Mouse (Mus musculus) natural killer cell, adult 2 months (primary cell): ENCODE measurements around the gene Rbm47.

Experiments used
- DNase-seq, 2 experiments: peaks; one replicate each; pipeline ENCODE4 v3.0.0; 2022; ENCODE audit warnings: low spot score in 2 of 2

The Rbm47 gene

DNA sequence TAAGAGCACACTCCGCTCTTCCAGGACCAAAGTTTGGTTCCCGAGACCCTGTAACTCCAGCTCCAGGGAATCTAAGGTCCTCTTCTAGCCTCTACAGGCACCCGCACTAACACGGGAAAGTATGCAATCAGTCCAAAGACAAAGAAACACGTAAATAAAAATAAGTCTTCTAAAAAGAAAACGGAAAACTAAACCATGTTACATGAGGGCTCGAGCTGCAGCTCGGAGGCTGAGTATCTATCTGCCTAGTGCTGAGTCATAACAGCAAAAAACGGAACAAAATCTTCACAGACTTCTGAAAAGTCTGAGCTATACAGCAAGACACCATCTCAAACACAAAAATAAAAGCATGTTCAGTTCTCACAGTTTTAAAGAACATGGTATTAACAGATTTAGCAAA is 86.0 kb downstream of the Rbm47 start:
- no peak for DNase-seq

DNA sequence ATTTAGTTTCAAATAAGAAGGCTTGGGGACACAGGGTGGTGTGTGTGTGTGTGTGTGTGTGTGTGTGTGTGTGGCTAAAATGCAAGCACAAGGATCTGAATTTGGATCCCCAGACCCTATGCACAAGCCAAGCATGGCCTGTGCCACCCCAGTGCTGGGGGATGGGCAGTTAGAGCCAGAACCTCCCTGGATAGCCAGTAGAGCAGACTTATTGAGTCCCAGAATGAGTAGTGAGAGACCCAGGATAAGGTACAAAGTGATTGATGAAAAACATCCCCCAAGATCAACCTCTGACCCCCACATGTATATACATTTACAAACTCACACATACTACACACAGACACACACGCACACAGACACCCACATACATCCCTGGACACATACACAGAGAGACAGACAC is 86.6 kb downstream of the Rbm47 start:
- DNase-seq: no peak

DNA sequence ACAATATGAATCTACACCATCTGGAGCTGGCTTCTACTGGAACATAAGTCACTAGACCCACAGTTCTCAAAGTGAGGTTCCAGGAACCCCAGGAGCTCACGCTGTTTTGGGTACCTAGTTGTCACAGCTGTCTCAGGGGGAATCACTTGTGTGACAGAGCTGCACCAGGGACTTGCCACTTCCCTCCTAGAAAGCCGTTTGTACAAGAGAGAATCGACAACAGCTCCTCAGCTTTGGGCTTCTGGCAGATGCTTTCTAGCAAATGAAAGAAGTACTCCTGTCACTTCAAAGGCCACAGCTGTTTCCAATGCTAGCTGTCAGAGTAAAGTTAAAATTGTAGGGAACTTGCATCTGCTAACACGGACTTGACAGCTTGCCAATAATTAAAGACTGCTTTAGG is 87.4 kb downstream of the Rbm47 start:
- DNase-seq: no peak

DNA sequence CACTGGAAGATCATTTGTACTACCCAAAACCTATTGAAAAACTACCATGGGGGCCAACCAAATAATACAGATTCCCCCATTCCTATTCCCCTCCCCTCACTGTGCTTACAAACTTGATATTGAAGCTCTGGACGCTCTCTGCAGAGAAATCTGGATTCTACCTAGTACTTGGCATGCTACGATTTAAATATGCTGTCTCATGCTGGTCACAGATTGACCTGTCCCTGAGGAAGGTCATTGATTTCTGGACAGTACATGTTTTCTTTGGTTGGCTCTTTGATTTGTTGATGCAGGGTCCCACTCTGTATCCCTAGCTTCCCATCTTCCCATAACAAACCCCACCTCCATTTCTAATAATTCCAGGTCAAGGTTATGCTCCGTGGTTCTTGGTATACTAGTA is 88.4 kb downstream of the Rbm47 start:
- DNase-seq: no peak

DNA sequence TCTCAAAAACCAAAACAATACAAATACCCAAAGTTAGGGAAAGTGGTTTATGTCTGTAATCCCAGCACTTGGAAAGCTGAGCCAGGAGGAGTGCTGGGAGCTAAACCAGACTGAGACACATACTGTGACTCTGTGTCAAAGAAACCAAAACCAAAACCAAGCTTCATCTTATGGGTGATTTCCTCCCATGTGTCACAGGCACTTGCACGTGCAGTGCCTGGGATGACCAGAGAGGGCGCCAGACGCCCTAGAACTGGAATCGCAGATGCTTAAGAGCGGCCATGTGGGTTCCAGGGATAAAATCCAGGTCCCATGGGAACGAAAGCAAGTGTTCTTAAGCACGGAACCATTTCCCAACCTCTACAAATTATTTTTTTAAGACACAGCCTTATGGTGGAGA is 89.6 kb downstream of the Rbm47 start:
- DNase-seq: peak; percentile 41 to 56

DNA sequence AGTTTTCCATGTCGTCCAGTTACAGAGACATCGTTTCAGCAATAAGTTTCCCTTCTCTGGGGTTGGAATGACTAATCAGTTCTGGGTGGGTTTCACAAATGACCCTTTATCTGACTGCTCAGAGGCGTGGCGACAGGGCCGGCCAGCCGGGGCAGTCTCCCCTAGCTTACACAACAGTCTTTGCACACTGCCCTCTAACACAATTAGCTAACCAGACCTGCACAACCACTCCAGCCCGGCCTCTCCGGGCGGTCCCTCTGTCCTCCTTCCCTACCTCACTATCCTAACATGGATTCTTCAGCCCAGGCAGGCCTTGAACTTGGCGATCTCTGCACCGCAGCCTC is 90.7 kb downstream of the Rbm47 start:
- DNase-seq: no peak

DNA sequence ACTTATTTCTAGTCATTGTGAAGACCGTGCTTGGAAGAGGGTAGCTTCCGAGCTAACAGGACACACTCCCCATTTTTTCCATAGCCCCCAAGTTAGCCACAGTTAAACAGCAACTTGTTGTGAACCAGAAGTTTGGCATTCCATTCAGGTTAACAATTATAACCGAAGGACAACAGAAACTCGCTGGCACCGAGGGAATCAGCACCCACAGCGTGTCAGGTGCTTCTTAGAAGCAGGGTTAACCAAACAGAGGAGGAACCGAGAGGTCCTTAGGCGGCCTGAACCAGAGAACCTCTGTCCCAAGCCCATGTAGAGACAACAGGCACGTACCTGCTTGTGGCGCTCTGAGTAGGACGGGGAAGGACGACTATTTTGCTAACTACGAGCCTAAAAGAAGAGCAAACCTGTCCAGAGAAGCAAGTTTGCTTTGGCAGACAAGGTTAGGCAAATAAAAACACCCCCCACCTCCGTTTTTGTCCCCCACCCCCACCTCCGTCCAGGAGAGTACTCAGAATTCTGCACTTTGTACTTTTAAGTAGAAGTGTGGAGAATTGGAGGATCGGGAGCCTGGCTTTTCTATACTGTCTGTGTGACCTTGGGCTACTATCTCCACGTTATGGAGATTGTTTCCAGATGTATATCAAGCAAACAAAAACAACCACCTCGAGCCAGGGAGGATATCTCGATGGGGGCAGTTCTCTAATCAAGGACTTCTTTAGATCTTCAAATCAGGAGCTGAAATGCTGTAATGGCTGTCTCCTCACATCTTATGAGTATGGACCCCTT is 91.3 kb downstream of the Rbm47 start:
- DNase-seq: no peak

DNA sequence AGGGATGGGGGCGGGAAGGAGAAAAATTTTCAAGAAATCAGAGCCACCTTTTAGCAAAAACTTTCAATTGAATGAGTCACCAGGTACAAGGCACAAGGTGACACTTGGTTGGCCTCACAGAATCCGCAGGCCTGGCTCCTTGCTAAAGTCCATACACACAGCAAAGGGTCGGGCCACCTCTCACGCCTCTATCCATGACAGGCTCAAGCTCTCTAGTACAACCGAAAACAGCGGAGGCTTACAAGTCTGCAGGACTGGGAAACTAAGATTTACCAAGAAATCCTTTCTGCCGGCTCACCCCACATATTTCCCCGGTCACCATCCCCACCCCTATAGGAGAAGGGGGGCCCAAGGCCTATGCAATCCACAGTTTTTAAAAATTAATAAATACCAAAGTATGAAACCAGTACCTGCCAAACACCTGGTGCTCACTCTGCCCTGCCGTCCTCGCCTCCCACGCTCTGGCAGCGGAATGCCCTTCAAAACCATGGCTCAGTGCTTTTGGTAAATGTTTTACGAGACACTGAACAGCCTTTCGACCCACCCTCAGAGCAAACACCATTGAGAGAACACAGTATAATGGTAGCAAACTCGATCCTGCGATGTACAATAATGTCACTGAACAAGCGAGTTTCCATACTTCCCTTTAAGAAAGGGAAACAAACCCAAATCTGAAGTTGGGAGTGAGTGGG is 92.2 kb downstream of the Rbm47 start:
- no peak for DNase-seq

DNA sequence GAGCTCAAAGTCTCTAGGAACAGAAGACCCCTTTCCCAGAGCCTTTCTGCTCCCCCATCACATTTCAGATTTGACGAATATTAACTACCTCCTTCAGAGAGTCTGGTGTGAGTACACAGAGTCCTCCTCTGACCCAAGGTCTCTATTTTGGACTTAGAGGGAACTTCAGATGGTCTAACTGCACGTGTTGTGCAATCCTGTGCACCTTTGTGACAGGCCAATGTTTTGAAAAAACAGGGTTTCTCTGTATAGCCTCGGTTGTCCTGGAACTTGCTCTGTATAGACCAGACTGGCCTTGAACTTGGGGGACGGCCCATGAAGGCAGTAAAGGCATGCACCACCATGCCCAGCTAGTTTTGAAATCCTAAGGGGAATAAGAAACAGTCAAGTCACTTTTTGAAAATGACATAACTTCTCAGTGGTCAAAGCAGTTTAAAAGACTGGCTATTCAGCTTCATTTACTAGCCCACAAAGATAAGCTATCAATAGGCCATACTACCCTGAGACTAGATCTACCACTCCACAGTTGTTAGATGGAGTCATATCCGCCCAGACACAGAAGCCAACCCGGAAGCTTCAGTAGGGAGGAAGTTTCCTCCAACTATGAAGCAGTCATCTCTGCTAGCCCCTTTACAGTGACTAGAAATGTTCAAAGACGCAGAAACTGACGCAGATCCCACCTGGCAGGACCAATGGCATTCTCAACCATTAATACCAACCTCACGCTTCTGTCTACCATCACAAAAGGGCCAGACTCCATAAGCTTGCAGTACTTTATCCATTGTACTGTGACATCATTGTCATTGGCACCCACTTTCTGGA is 93.3 kb downstream of the Rbm47 start:
- no peak for DNase-seq

DNA sequence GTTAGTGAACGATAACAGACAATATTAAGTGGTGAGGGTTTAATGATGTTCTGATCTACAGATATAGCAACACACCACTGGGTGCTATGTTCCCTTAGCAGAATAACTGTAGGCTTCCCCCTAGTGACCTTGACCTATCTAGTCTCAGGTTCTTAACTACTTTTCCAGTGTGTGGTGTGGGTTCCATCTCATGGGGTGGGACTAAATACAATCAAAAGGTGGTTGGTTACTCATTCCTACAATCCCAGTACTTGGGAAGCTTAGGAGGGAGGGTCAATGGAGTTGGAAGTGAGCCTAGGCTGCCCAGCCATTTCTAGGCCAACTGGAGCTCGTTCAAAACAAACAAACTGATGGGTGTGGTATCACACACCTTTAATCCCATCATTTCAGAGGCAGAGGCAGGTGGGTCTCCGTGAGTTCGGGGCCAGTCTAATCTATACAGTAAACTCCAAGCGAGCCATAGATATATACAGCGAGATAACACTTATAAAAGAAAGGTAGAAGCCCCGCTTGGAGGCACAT is 94.4 kb downstream of the Rbm47 start:
- DNase-seq: no peak

DNA sequence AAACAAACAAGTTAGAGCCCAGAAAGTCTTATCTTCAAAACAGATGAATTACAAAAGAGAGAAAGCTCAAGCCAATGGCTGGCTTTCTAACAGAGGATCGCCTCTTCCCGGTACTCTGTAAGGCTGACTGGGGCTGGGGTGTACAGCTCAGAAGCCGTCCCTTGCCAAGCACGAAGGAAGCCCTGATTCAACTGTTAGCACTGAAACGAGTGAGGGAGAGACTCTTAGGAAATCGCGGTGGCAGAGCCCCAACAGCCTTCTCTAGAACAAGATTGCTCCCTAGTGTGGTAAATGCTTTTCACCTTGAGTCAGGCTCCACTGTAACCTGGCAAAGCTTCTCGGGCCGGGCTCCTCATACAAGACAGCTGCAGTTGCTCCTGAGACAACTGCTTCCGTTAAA is 95.5 kb downstream of the Rbm47 start:
- no peak for DNase-seq

DNA sequence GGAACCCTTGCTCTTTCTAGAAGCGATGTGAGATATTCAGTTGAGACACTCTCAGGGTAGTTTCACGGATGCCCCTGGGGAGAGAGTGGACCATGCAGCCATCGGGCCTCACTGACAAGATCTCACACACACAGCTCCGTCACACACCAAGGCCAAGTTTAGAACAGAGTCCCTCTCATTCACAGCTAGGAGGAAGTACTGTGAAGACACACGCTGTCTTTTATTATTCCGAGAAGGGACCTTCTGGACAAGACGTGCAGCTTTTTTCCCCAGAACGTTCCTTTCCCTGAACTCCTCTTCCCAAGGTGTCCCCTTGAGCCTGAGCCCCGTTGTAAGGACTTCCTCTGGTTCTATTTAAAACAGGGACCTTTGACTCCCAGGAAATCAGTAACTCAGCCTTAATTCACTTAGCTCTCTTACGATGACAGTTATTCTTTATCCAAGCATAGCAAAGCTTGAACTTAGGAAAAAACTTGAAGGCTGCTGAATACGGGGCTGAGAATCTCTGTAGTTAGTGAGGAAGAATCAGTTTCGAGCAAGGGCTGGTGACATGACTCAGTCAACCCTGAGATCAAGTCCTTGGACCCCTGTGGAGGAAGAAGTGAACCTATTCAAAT is 96.1 kb downstream of the Rbm47 start:
- DNase-seq: no peak

DNA sequence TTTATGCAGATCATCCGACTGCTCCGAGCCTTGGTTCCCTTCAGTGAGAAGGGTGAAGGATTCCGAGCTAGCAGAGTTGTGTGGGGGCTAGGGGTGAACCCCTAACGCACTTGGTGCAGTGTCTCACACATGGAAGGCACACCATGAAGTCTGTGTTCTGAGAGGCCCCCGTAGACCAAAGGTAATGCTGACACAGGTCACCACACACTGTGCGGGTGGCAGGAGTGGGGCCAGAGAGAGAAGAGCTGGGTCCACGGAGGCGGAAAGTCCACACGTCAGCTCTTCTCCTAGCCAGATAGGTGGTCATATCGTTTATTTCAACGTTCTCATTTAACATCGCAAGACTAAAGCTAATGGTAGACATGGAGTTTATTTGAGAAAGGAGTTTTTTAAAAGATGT is 97.0 kb downstream of the Rbm47 start:
- DNase-seq: no peak

DNA sequence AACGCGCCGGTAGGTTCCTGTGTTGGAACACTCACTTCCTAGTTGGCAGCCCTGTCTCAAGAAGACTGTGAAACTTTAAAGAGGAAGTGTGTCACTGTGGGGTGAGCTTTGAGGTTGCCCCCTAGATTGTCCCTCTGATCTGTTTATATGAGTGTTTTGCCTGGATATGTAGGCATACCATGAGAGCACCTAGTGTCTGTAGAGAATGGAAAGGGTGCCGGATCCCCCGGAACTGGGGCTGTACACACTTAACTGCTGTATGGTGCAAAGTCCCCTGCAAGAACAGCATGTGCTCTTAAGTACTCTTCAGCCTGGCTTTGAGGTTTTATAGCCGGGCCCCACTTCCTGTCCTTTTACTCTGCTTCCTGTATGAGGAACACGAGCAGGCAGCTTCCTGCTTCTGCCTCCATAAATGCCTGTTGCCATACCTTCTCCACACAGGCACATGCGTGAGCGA is 97.9 kb downstream of the Rbm47 start:
- peak; percentile 72 to 81 for DNase-seq

DNA sequence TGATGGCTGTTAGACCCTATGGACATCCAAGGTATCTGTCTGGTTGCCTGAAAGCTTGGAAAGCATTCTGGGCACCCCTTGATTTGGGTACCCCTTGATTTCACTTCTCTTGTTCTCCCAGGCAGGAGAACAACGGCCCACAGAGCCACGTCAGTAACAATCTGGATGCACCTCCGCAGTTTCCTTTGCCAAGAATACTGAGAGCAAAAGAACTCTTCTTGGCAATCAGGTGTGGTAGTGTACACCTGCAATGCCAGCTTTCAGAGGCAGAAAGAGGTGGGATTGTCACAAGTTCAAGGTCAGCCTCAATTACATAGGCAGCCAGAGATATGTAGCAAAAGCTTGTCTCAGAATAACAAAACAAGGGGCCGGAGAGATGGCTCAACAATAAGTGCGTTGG is 98.7 kb downstream of the Rbm47 start:
- no peak for DNase-seq

DNA sequence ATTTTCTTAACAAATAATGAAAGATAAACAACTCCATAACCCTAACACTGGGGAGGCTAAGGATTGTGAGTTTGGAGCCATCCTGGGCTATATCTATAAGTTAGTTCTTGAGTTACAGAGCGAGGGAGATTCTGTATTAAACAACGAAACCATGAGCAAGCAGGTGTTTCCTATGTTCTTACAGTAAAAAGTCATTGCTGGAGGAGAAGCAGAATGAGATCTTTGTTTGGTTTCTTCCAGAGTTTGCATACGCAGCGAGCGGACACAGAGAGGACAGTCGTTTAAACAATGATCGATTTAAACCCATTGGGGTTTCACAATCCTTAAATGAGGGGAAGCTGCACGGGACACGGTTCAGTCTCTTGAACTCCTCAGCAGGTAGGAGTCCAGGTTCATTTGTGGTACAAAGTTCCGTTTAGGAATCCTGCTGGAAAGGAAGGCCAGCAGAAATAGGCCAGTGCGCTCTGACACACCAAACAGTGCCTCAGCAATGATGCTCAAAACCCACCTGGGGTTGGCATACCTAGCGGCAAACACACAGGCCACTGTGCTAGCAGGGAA is 99.2 kb downstream of the Rbm47 start:
- DNase-seq: no peak

DNA sequence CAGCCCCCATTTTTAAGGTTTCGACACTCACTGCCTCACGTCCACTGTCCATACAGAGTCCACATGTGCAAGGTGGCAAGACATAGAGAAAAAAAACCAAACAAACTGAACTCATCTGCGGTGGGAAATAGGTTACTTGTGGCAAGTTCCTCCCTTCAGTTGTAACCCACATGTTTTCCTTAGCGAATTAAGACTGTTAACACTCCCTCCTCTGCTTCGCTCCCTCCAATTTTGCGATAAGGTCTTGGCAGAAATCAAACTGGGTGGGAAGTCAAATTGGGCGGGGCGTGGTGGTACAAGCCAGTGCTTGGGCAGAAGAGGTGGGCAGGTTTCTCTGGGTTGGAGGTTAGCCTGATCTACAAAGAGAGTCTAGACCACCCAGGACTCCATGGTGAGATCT is 101.2 kb downstream of the Rbm47 start:
- DNase-seq: no peak

DNA sequence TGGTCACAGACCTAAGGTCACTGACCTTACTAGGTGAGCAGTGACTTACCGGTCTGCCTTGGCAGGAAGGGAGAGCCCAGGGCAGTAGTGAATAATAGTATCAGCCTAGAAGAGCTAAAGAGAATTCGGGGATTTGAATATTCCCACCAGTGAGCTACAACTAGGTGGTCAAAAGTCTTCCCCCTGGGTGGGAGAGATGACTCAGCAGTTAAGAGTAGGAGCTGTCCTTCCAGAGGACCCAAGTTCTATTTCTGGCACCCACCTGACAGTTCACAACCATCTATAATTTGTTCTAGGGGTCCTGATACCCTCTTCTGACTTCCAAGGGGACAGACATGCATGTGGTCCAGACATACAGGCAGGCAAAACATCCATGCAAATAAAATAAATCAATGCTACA is 102.6 kb downstream of the Rbm47 start:
- DNase-seq: no peak

DNA sequence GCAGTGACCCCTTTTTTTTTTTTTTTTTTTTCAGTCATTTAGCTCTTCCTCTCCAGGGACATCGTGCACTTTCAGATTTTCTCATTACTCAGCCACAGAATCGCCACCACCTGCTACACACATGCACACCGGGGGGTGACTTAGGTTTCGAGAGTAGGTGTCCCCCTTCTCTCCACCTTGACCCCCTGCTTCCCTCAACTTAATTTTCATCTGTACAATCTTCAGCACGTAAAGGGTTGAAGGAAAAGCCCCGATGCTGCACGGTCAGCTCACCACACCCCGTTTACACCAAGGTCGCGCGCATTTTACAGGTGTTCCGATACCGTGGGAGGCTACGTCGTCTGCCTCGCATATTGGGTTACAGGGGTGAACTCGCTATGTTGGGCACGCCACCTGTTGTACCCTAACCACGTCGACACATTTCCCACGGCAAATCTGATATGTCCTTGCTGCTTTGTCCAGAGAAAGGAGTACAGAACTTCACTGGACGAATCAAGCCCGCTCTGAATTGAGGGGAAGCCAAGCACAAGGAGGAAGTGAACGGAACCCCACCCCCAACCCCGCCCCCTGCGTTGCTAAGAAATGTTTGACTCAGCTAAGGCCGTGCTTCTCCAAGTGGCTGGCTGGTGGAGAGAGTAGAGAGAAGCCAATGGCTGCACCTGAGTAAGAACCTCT is 103.3 kb downstream of the Rbm47 start:
- DNase-seq: peak; percentile 54 to 68

DNA sequence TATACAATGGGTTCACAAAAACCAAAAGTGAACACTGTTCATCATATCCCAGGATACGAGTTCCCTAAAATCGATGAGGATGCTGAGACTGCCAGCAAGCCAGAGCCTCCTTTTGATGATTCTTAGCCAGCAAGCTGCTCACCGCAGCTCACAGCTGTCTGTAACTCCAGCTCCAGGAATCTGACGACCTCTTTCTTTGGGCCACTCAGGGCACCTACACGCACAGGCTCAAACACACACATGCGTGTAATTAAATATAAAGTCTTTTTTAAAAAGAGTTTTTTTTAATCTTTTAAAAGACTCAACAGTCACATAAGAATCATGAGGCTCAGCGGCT is 103.8 kb downstream of the Rbm47 start:
- no peak for DNase-seq
